Mouse (Mus musculus) erythroblast, embryonic 14.5 days (primary cell): ENCODE measurements around the gene Amdhd2. TPM values are rescaled to one million over a fixed set of nuclear protein-coding genes. Genes with fewer than 3 reads are reported as not detected.
"Not testable (repeated sequence)": the region's sequence is repeated elsewhere in the genome, so short reads cannot be mapped to it uniquely, and the experiment has no call there.

Experiments
- H3K27me3 ChIP-seq: 2 replicates; pipeline ENCODE4 v1.6.1; 2012; ENCODE audit warnings: inconsistent platforms; ENCODE audit not compliant: control insufficient read depth
- H3K36me3 ChIP-seq: 2 replicates; pipeline ENCODE4 v1.6.1; 2012; ENCODE audit warnings: mild to moderate bottlenecking, inconsistent platforms; ENCODE audit not compliant: control insufficient read depth
- H3K4me1 ChIP-seq: 2 replicates; pipeline ENCODE4 v1.6.1; 2012; ENCODE audit warnings: inconsistent platforms; ENCODE audit not compliant: control insufficient read depth
- H3K4me3 ChIP-seq: replicated peaks from 2 replicates; pipeline ENCODE3; 2012; ENCODE audit warnings: moderate library complexity, mild to moderate bottlenecking, inconsistent platforms
- H3K9me3 ChIP-seq: 2 replicates; pipeline ENCODE4 v1.6.1; 2012; ENCODE audit warnings: low read length, inconsistent platforms, mixed read lengths; ENCODE audit not compliant: control insufficient read depth
- GATA1 ChIP-seq: IDR thresholded peaks from 2 replicates; pipeline ENCODE4 v1.6.1; 2012; ENCODE audit warnings: low read length, inconsistent platforms, mixed read lengths
- TAL1 ChIP-seq: IDR thresholded peaks from 3 replicates; pipeline ENCODE4 v1.6.1; 2012; ENCODE audit warnings: low read length, inconsistent platforms, mixed read lengths
- polyA plus RNA-seq: library from polyadenylated mRNA; stranded (reverse); fragments of >175 nt; gene quantifications from 2 replicates; pipeline ENCODE4 v1.2.3, GENCODE M21; 2012

The Amdhd2 gene
- polyA plus RNA-seq, 1 experiment: 9.1 TPM

DNA sequence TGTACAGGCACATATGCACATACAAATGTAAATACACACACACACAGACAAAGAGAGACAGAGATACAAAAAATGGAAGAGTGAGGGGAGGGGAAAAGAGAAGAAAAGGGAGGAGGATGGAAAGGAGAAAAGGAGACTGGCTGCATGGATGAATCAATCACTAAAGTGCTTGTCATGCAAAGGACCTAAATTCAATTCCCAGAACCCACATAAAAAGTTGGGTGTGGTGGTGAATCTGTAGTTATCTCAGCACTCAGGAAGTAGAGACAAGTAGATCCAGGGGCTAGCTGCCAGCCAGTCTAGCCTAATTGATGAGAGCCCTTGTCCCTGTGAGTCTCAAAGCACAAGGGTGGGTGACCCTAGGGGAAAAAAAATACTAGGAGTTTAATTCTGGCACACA, 29.5 kb downstream of the Amdhd2 start:
- H3K36me3 ChIP-seq: peaks cover 53% of the 10 kb centered on the region
- H3K4me3 ChIP-seq: no peak overlapping the region
- H3K9me3 ChIP-seq: no peaks in the 10 kb centered on the region
- peaks cover 54% of the 10 kb centered on the region for H3K4me1 ChIP-seq
- no peak for TF ChIP-seq TAL1
- no peak for TF ChIP-seq GATA1
- H3K27me3 ChIP-seq: no peaks in the 10 kb centered on the region

DNA sequence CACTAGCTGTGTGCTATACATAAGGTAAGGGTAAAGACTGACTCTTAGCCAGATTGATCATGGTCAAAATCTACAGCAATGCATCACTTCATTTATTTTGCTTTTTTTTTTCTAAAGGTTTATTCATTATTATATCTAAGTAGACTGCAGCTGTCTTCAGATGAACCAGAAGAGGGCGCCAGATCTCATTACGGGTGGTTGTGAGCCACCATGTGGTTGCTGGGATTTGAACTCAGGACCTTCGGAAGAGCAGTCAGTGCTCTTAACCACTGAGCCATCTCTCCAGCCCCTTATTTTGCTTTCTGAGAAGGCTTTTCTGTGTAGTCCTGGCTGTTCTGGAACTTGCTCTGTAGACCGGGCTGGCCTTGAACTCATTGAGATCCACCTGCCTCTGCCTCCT, 30.6 kb downstream of the Amdhd2 start:
- Histone ChIP-seq H3K4me1 (peaks cover 46% of the 10 kb centered on the region), H3K36me3 (peaks cover 43% of the 10 kb centered on the region)
- not testable (repeated sequence) for H3K4me3 ChIP-seq, H3K9me3 ChIP-seq, H3K27me3 ChIP-seq

GRCm38 (mm10) chr17:24131570-24131969, 32.0 kb downstream of the Amdhd2 start:
- TF ChIP-seq TAL1: no peak
- TF ChIP-seq GATA1: no peak
- peaks cover 44% of the 10 kb centered on the region for H3K4me1 ChIP-seq
- H3K36me3 ChIP-seq: peaks cover 42% of the 10 kb centered on the region
- H3K9me3 ChIP-seq: no peaks in the 10 kb centered on the region
- no peaks in the 10 kb centered on the region for H3K27me3 ChIP-seq
- no peak overlapping the region for H3K4me3 ChIP-seq

- Histone ChIP-seq H3K4me1 (peaks cover 42% of the 10 kb centered on the region), H3K36me3 (peaks cover 37% of the 10 kb centered on the region)
- H3K4me3 ChIP-seq, H3K9me3 ChIP-seq, H3K27me3 ChIP-seq: not testable (repeated sequence)
These were observed 34.3 kb downstream of the Amdhd2 start for GRCm38 (mm10) chr17:24129246-24129645.

GRCm38 (mm10) chr17:24127592-24127991, 36.0 kb downstream of the Amdhd2 start:
- H3K9me3 ChIP-seq: no peaks in the 10 kb centered on the region
- no peak for TF ChIP-seq GATA1
- no peak for TF ChIP-seq TAL1
- H3K4me1 ChIP-seq: peaks cover 33% of the 10 kb centered on the region
- no peak overlapping the region for H3K4me3 ChIP-seq
- no peaks in the 10 kb centered on the region for H3K27me3 ChIP-seq
- peaks cover 27% of the 10 kb centered on the region for H3K36me3 ChIP-seq

- H3K9me3 ChIP-seq: no peaks in the 10 kb centered on the region
- TF ChIP-seq GATA1: no peak
- no peak for TF ChIP-seq TAL1
- peaks cover 28% of the 10 kb centered on the region for H3K36me3 ChIP-seq
- H3K4me3 ChIP-seq: no peak overlapping the region
- H3K27me3 ChIP-seq: no peaks in the 10 kb centered on the region
- H3K4me1 ChIP-seq: peaks cover 27% of the 10 kb centered on the region
These were observed 36.8 kb downstream of the Amdhd2 start for GRCm38 (mm10) chr17:24126801-24127200.

DNA sequence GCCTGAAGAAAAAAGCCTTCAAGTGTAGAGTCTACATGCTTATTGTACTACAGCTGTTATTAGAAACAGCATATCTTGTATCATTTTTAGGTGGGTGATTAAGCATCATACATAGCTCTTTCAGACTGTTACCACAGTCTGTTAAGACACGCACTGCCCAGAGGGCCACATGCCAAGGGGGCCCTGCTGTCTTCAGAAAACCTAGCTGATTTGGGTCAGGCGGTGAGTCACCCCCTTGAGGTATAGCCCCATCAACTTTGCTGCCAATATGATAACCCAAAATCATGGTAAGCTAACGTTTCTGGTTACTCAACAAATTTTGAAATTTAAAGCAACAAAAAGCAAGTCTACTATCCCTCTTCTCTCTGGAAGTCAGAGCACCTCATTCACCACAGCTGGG, 44.1 kb downstream of the Amdhd2 start:
- Histone ChIP-seq H3K4me1 (peaks cover 7% of the 10 kb centered on the region), H3K36me3 (peaks cover 25% of the 10 kb centered on the region), H3K27me3 (no peaks in the 10 kb centered on the region), H3K4me3 (no peak overlapping the region), H3K9me3 (no peaks in the 10 kb centered on the region)
- TF ChIP-seq TAL1: no peak
- TF ChIP-seq GATA1: no peak

DNA sequence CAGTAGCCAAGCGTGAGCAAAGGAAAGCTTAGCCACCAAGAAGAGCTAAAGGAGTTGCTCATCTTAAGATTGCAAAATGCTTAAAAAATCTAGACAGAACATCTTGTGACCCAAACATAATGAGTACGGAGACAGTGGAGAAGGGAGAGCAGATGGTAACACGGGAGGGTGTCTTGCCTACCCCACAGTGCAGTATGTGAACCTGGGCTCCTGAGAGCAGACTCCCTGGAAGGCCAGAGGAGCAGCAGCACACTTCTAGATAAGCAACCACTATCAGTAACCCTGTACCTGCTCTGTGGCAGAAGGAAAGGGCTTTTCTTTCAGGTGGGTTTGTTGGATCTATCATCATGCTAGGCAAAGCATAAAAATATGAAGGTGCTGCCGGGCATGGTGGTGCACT, 50.5 kb downstream of the Amdhd2 start:
- no peak overlapping the region for H3K4me3 ChIP-seq
- peaks cover 46% of the 10 kb centered on the region for H3K36me3 ChIP-seq
- no peak for TF ChIP-seq GATA1
- H3K9me3 ChIP-seq: no peaks in the 10 kb centered on the region
- H3K4me1 ChIP-seq: peaks cover 6% of the 10 kb centered on the region
- no peaks in the 10 kb centered on the region for H3K27me3 ChIP-seq

DNA sequence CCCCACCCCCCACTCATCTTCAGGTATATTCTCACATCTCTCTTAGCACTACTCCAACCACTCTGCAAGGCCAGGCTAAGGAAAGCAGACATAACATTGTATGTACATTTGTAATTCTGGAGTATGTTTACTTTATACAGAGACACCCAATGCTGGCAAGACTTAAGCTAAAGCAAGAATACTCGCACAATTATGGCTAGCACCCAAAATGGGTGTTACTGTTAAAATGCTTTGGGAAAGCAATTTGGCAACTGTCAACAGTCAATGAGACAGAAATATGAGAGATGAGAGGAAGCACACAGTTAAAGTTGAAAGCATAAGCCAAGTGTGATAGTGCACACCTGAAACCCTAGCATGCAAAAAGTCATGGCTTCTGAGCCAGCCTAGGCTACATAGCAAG, 52.3 kb downstream of the Amdhd2 start:
- no peak overlapping the region for H3K4me3 ChIP-seq
- TF ChIP-seq TAL1 (no peak), GATA1 (no peak)
- no peaks in the 10 kb centered on the region for H3K9me3 ChIP-seq
- H3K27me3 ChIP-seq: no peaks in the 10 kb centered on the region
- peaks cover 6% of the 10 kb centered on the region for H3K4me1 ChIP-seq
- H3K36me3 ChIP-seq: peaks cover 53% of the 10 kb centered on the region

DNA sequence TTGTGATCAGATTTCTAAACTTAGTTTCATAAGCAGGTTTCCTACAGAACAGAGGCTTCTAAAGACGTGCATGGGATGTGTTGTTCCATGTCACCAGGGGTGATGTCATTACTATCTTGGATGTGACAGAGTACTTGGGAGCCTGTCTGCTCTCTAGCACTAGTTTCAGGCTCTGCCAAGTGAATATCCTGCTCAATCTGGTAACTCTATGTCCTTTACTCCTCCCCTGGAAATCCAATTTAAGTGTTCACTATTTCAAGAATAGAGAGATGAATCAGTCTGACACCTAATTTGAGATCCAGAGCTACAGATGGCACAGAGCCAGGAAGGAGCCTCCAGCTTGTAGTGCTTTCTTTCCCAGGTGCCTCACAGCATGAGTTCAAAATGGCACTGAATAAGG, 54.7 kb downstream of the Amdhd2 start:
- H3K4me3 ChIP-seq: no peak overlapping the region
- H3K9me3 ChIP-seq: no peaks in the 10 kb centered on the region
- TF ChIP-seq GATA1 (no peak), TAL1 (no peak)
- H3K4me1 ChIP-seq: peaks cover 6% of the 10 kb centered on the region
- peaks cover 73% of the 10 kb centered on the region for H3K36me3 ChIP-seq
- no peaks in the 10 kb centered on the region for H3K27me3 ChIP-seq

Other genes with a start within 250 kb of the Amdhd2 start
- not detected in 2 replicates for gene Dcpp3, start 246.3 kb downstream of the Amdhd2 start, polyA plus RNA-seq
- not detected in 2 replicates for gene Sbp, start 222.1 kb downstream of the Amdhd2 start, polyA plus RNA-seq
- gene Sbpl, start 208.5 kb downstream of the Amdhd2 start, polyA plus RNA-seq: not detected in 2 replicates
- not detected in 2 replicates for gene Prss30, start 183.2 kb downstream of the Amdhd2 start, polyA plus RNA-seq
- 2.9 and 3.4 TPM in 2 replicates for gene Prss22, start 165.7 kb downstream of the Amdhd2 start, polyA plus RNA-seq
- gene Prss27, start 125.6 kb downstream of the Amdhd2 start, polyA plus RNA-seq: not detected in 2 replicates
- gene Kctd5, start 90.3 kb downstream of the Amdhd2 start, polyA plus RNA-seq: 0.66 TPM in 2 replicates
- gene Pdpk1, start 12.8 kb downstream of the Amdhd2 start, polyA plus RNA-seq: 3.3 and 3.7 TPM in 2 replicates
- 65.8 and 80.2 TPM in 2 replicates for gene Atp6v0c, start 5.9 kb upstream of the Amdhd2 start, polyA plus RNA-seq
- 0.44 and 0.61 TPM in 2 replicates for gene Tbc1d24, start 41.8 kb upstream of the Amdhd2 start, polyA plus RNA-seq
- 0.36 and 0.47 TPM in 2 replicates for gene Ntn3, start 45.8 kb upstream of the Amdhd2 start, polyA plus RNA-seq
- 5.8 and 7.7 TPM in 2 replicates for gene Tedc2, start 57.1 kb upstream of the Amdhd2 start, polyA plus RNA-seq
- gene Ccnf, start 87.7 kb upstream of the Amdhd2 start, polyA plus RNA-seq: 14.4 and 15.8 TPM in 2 replicates
- not detected in 2 replicates for gene Abca17, start 187.3 kb upstream of the Amdhd2 start, polyA plus RNA-seq
- gene Abca3, start 188.2 kb upstream of the Amdhd2 start, polyA plus RNA-seq: 1.7 TPM in 2 replicates